Mouse (Mus musculus) liver, postnatal 0 days (tissue): ENCODE data around the gene Gpr173.

Experiments
- CTCF ChIP-seq: sonication (generic); IDR thresholded peaks from 2 replicates; pipeline ENCODE4 v1.5.1; 2016; ENCODE audit warnings: antibody characterized with exemption, low read depth
- EP300 ChIP-seq: IDR thresholded peaks from 2 replicates; pipeline ENCODE4 v1.6.1; 2016; ENCODE audit warnings: antibody characterized with exemption, low read depth, mild to moderate bottlenecking

GRCm38 (mm10) chrX:152403251-152403650 is 34.7 kb upstream of the Gpr173 start:
- TF ChIP-seq EP300 (no peak), CTCF (no peak)
